Mouse (Mus musculus) G1E (cell line): ENCODE data around the gene Olfr239. TPM values are rescaled to one million over a fixed set of nuclear protein-coding genes. Genes with fewer than 3 reads are reported as not detected.
"Not testable (repeated sequence)": the region's sequence is repeated elsewhere in the genome, so short reads cannot be mapped to it uniquely, and the experiment has no call there.

Experiments used
- ATAC-seq: 2 replicates; pipeline ENCODE4 v1.8.0; 2016; ENCODE audit warnings: mild to moderate bottlenecking; ENCODE audit not compliant: insufficient number of reproducible peaks, poor library complexity, low FRiP score, severe bottlenecking; ENCODE audit errors: extremely low read depth
- DNase-seq: peaks from one replicate; pipeline ENCODE4 v3.0.0; 2012; ENCODE audit warnings: low spot score
- H3K27me3 ChIP-seq: 2 replicates; pipeline ENCODE4 v1.6.1; 2012; ENCODE audit warnings: mild to moderate bottlenecking, low read length, inconsistent platforms; ENCODE audit not compliant: insufficient read depth
- H3K36me3 ChIP-seq: replicated peaks from 2 replicates; pipeline ENCODE3; 2012; ENCODE audit warnings: mild to moderate bottlenecking, inconsistent platforms
- H3K4me1 ChIP-seq: 2 replicates; pipeline ENCODE4 v1.6.1; 2012; ENCODE audit warnings: low read depth, low read length, inconsistent platforms, mixed read lengths; ENCODE audit not compliant: insufficient read depth
- H3K4me3 ChIP-seq: 2 replicates; pipeline ENCODE4 v1.5.1; 2012; ENCODE audit warnings: low read depth, mild to moderate bottlenecking, inconsistent platforms, low read length, moderate library complexity, mixed read lengths
- H3K9me3 ChIP-seq: replicated peaks from 2 replicates; pipeline ENCODE4 v1.6.1; 2012; ENCODE audit warnings: inconsistent platforms
- CTCF ChIP-seq: IDR thresholded peaks from 2 replicates; pipeline ENCODE4 v1.5.1; 2012; ENCODE audit warnings: low read depth, low read length, inconsistent platforms, mixed read lengths
- GATA1 ChIP-seq: IDR thresholded peaks from 2 replicates; pipeline ENCODE4 v1.6.1; 2012; ENCODE audit warnings: borderline replicate concordance, low read length, inconsistent platforms, mixed read lengths
- GATA2 ChIP-seq: IDR thresholded peaks from 2 replicates; pipeline ENCODE4 v1.6.1; 2012; ENCODE audit warnings: low read depth, low read length, inconsistent platforms, borderline replicate concordance
- POLR2AphosphoS5 ChIP-seq: IDR thresholded peaks from 2 replicates; pipeline ENCODE4 v1.6.1; 2012; ENCODE audit warnings: low read depth, low read length, inconsistent platforms; ENCODE audit not compliant: insufficient replicate concordance
- TAL1 ChIP-seq: conservative IDR thresholded peaks from 2 replicates; pipeline ENCODE4 v1.6.1; 2012; ENCODE audit warnings: low read depth, low read length, inconsistent platforms, mixed read lengths
- polyA plus RNA-seq: library from polyadenylated mRNA; stranded (reverse); fragments of >175 nt; gene quantifications from 2 replicates; pipeline ENCODE4 v1.2.3, GENCODE M21; 2012
- total RNA-seq, 2 experiments: library from RNA; stranded (forward) in 1 of 2; stranded (reverse) in 1 of 2; fragments of 200-1000 nt in 1 of 2; fragments of >200 nt in 1 of 2; fragmentation: Nextera tagmentation in 1 of 2; gene quantifications; 2 replicates each; pipeline ENCODE4 v1.2.3; 2014 to 2017

Olfr239 gene
- total RNA-seq (2014; fragmentation: Nextera tagmentation): not detected in 2 replicates
- total RNA-seq (2017): not detected in 2 replicates
- not detected in 2 replicates for polyA plus RNA-seq

GRCm38 (mm10) chr17:33191002-33191401 is at the start of gene Olfr239:
Gene Olfr239 (plus strand): TSS chr17:33191302.
- not testable (repeated sequence) for ATAC-seq, H3K9me3 ChIP-seq, H3K36me3 ChIP-seq, H3K27me3 ChIP-seq, H3K4me3 ChIP-seq, H3K4me1 ChIP-seq, DNase-seq

GRCm38 (mm10) chr17:33168147-33168546 is 23.0 kb upstream of the Olfr239 start, which contains the start of gene Olfr55:
Gene Olfr55 (plus strand): TSS chr17:33168447.
- H3K27me3 ChIP-seq, H3K36me3 ChIP-seq, DNase-seq, H3K4me3 ChIP-seq, H3K9me3 ChIP-seq, ATAC-seq, H3K4me1 ChIP-seq: not testable (repeated sequence)

GRCm38 (mm10) chr17:33221590-33221989 is 30.5 kb downstream of the Olfr239 start, which contains the start of gene Olfr1564:
Gene Olfr1564 (minus strand): TSS chr17:33221690.
- Histone ChIP-seq H3K36me3 (no peaks in the 10 kb centered on the region), H3K9me3 (no peaks in the 10 kb centered on the region), H3K4me3 (no peak within 1 kb of the TSS), H3K27me3 (no peaks in the 10 kb centered on the region), H3K4me1 (no peaks in the 10 kb centered on the region)
- ATAC-seq: no peak
- no peak for TF ChIP-seq GATA2
- no peak for TF ChIP-seq POLR2AphosphoS5
- TF ChIP-seq CTCF: no peak
- TF ChIP-seq TAL1: no peak
- no peak for TF ChIP-seq GATA1
- DNase-seq: no peak

- not testable (repeated sequence) for H3K4me3 ChIP-seq, H3K4me1 ChIP-seq, DNase-seq, ATAC-seq, H3K9me3 ChIP-seq, H3K27me3 ChIP-seq, H3K36me3 ChIP-seq
Measured at GRCm38 (mm10) chr17:33236646-33237045, 45.5 kb downstream of the Olfr239 start.

Other genes with a start within 250 kb of the Olfr239 start
- 39.1 and 51.8 TPM in 2 replicates for gene Cyp4f13, start 243.9 kb upstream of the Olfr239 start, total RNA-seq (2014; fragmentation: Nextera tagmentation)
- 12.1 and 17.8 TPM in 2 replicates for gene Cyp4f13, start 243.9 kb upstream of the Olfr239 start, total RNA-seq (2017)
- 16.7 and 20.3 TPM in 2 replicates for gene Cyp4f13, start 243.9 kb upstream of the Olfr239 start, polyA plus RNA-seq
- 9.0 and 12.9 TPM in 2 replicates for gene Zfp472, start 225.5 kb upstream of the Olfr239 start, total RNA-seq (2014; fragmentation: Nextera tagmentation)
- 13.4 and 15.5 TPM in 2 replicates for gene Zfp472, start 225.5 kb upstream of the Olfr239 start, total RNA-seq (2017)
- gene Zfp472, start 225.5 kb upstream of the Olfr239 start, polyA plus RNA-seq: 0.26 and 0.40 TPM in 2 replicates
- gene Zfp952, start 198.2 kb upstream of the Olfr239 start, total RNA-seq (2014; fragmentation: Nextera tagmentation): 11.4 and 11.8 TPM in 2 replicates
- gene Zfp952, start 198.2 kb upstream of the Olfr239 start, total RNA-seq (2017): 11.8 and 13.1 TPM in 2 replicates
- 0.28 and 0.35 TPM in 2 replicates for gene Zfp952, start 198.2 kb upstream of the Olfr239 start, polyA plus RNA-seq
- gene Zfp763, start 157.9 kb upstream of the Olfr239 start, total RNA-seq (2014; fragmentation: Nextera tagmentation): 15.0 and 16.7 TPM in 2 replicates
- 11.2 and 11.5 TPM in 2 replicates for gene Zfp763, start 157.9 kb upstream of the Olfr239 start, total RNA-seq (2017)
- gene Zfp763, start 157.9 kb upstream of the Olfr239 start, polyA plus RNA-seq: 0.11 and 0.25 TPM in 2 replicates
- gene 4921501E09Rik, start 123.2 kb upstream of the Olfr239 start, total RNA-seq (2014; fragmentation: Nextera tagmentation): not detected in 2 replicates
- 0.05 and 0.06 TPM in 2 replicates for gene 4921501E09Rik, start 123.2 kb upstream of the Olfr239 start, total RNA-seq (2017)
- not detected in 2 replicates for gene 4921501E09Rik, start 123.2 kb upstream of the Olfr239 start, polyA plus RNA-seq
- gene Zfp563, start 102.0 kb upstream of the Olfr239 start, total RNA-seq (2014; fragmentation: Nextera tagmentation): 7.4 and 9.6 TPM in 2 replicates
- 7.5 and 10.5 TPM in 2 replicates for gene Zfp563, start 102.0 kb upstream of the Olfr239 start, total RNA-seq (2017)
- gene Zfp563, start 102.0 kb upstream of the Olfr239 start, polyA plus RNA-seq: 0.56 and 0.65 TPM in 2 replicates
- not detected in 2 replicates for gene Morc2b, start 51.6 kb upstream of the Olfr239 start, total RNA-seq (2014; fragmentation: Nextera tagmentation)
- 0.12 and 0.22 TPM in 2 replicates for gene Morc2b, start 51.6 kb upstream of the Olfr239 start, total RNA-seq (2017)
- gene Morc2b, start 51.6 kb upstream of the Olfr239 start, polyA plus RNA-seq: not detected in 2 replicates
- gene Olfr55, start 22.9 kb upstream of the Olfr239 start, total RNA-seq (2014; fragmentation: Nextera tagmentation): not detected in 2 replicates
- gene Olfr55, start 22.9 kb upstream of the Olfr239 start, total RNA-seq (2017): 0.17 and 0.44 TPM in 2 replicates
- not detected in 2 replicates for gene Olfr55, start 22.9 kb upstream of the Olfr239 start, polyA plus RNA-seq
- not detected in 2 replicates for gene Olfr1564, start 30.4 kb downstream of the Olfr239 start, total RNA-seq (2014; fragmentation: Nextera tagmentation)
- under 0.01 and 0.06 TPM in 2 replicates for gene Olfr1564, start 30.4 kb downstream of the Olfr239 start, total RNA-seq (2017)
- gene Olfr1564, start 30.4 kb downstream of the Olfr239 start, polyA plus RNA-seq: not detected in 2 replicates
- gene Zfp955a, start 63.8 kb downstream of the Olfr239 start, total RNA-seq (2014; fragmentation: Nextera tagmentation): 29.0 and 30.5 TPM in 2 replicates
- 24.6 and 26.8 TPM in 2 replicates for gene Zfp955a, start 63.8 kb downstream of the Olfr239 start, total RNA-seq (2017)
- gene Zfp955a, start 63.8 kb downstream of the Olfr239 start, polyA plus RNA-seq: 0.37 and 0.50 TPM in 2 replicates
- not detected in 2 replicates for gene Olfr63, start 73.4 kb downstream of the Olfr239 start, total RNA-seq (2014; fragmentation: Nextera tagmentation)
- 0.06 and 0.11 TPM in 2 replicates for gene Olfr63, start 73.4 kb downstream of the Olfr239 start, total RNA-seq (2017)
- gene Olfr63, start 73.4 kb downstream of the Olfr239 start, polyA plus RNA-seq: not detected in 2 replicates
- gene Zfp955b, start 98.2 kb downstream of the Olfr239 start, total RNA-seq (2014; fragmentation: Nextera tagmentation): 17.8 and 18.1 TPM in 2 replicates
- gene Zfp955b, start 98.2 kb downstream of the Olfr239 start, total RNA-seq (2017): 14.3 and 17.8 TPM in 2 replicates
- 0.44 and 0.62 TPM in 2 replicates for gene Zfp955b, start 98.2 kb downstream of the Olfr239 start, polyA plus RNA-seq
- 27.7 and 30.3 TPM in 2 replicates for gene Zfp81, start 167.6 kb downstream of the Olfr239 start, total RNA-seq (2014; fragmentation: Nextera tagmentation)
- gene Zfp81, start 167.6 kb downstream of the Olfr239 start, total RNA-seq (2017): 14.5 TPM in 2 replicates
- 0.22 and 0.35 TPM in 2 replicates for gene Zfp81, start 167.6 kb downstream of the Olfr239 start, polyA plus RNA-seq
- gene Zfp101, start 203.3 kb downstream of the Olfr239 start, total RNA-seq (2014; fragmentation: Nextera tagmentation): 58.9 and 65.6 TPM in 2 replicates
- gene Zfp101, start 203.3 kb downstream of the Olfr239 start, total RNA-seq (2017): 68.2 and 97.1 TPM in 2 replicates
- gene Zfp101, start 203.3 kb downstream of the Olfr239 start, polyA plus RNA-seq: 0.55 and 0.87 TPM in 2 replicates
- gene Actl9, start 241.6 kb downstream of the Olfr239 start, total RNA-seq (2014; fragmentation: Nextera tagmentation): not detected in 2 replicates
- gene Actl9, start 241.6 kb downstream of the Olfr239 start, total RNA-seq (2017): 0.11 TPM in 1 of 2 replicates, not detected in the other
- not detected in 2 replicates for gene Actl9, start 241.6 kb downstream of the Olfr239 start, polyA plus RNA-seq